Mouse (Mus musculus) MEL (cell line): Measurements from ENCODE around the gene Dnajc25. TPM values are rescaled to one million over a fixed set of nuclear protein-coding genes. Genes with fewer than 3 reads are reported as not detected.

Experiments used
- DNase-seq: peaks from one replicate; pipeline ENCODE4 v3.0.0; 2011; ENCODE audit warnings: low read depth, low spot score
- H3K27ac ChIP-seq: 2 replicates; pipeline ENCODE4 v1.5.1; 2012; ENCODE audit warnings: low read depth, mild to moderate bottlenecking, control low read depth, low read length, moderate library complexity; ENCODE audit not compliant: control insufficient read depth
- H3K27me3 ChIP-seq, 2 experiments: fragments of 150-350 bp in 1 of 2; sonication (generic) in 1 of 2; 2 replicates each; pipeline ENCODE4 v1.6.1; 2012; ENCODE audit warnings: low read length in 2 of 2, mild to moderate bottlenecking in 2 of 2, improper control_type of control experiment in 1 of 2, moderate library complexity in 1 of 2; ENCODE audit not compliant: insufficient read depth in 2 of 2, control insufficient read depth in 1 of 2
- H3K36me3 ChIP-seq, 2 experiments: 2 replicates each; pipeline ENCODE4 v1.6.1; 2012 to 2014; ENCODE audit warnings: low read length in 2 of 2, improper control_type of control experiment in 1 of 2, inconsistent platforms in 1 of 2, mild to moderate bottlenecking in 1 of 2; ENCODE audit not compliant: insufficient read depth in 2 of 2, control insufficient read depth in 1 of 2
- H3K4me1 ChIP-seq, 2 experiments: fragments of 150-350 bp in 1 of 2; sonication (generic) in 1 of 2; 2 replicates each; pipeline ENCODE4 v1.6.1; 2012; ENCODE audit warnings: low read length in 2 of 2, improper control_type of control experiment in 1 of 2, mild to moderate bottlenecking in 1 of 2; ENCODE audit not compliant: insufficient read depth in 2 of 2, control insufficient read depth in 1 of 2
- H3K4me3 ChIP-seq, 2 experiments: fragments of 150-350 bp in 1 of 2; sonication (generic) in 1 of 2; 2 replicates each; pipeline ENCODE4 v1.5.1; 2012; ENCODE audit warnings: low read depth in 2 of 2, low read length in 2 of 2, mild to moderate bottlenecking in 2 of 2, moderate library complexity in 2 of 2, control low read depth in 1 of 2, improper control_type of control experiment in 1 of 2; ENCODE audit not compliant: control insufficient read depth in 1 of 2, insufficient read depth in 1 of 2
- H3K79me2 ChIP-seq: 2 replicates; pipeline ENCODE4 v1.6.1; 2012; ENCODE audit warnings: mild to moderate bottlenecking, low read length, moderate library complexity; ENCODE audit not compliant: control insufficient read depth, poor library complexity, insufficient read depth
- H3K9ac ChIP-seq: 2 replicates; pipeline ENCODE4 v1.6.1; 2012; ENCODE audit warnings: low read depth, mild to moderate bottlenecking, control low read depth, low read length, moderate library complexity; ENCODE audit not compliant: control insufficient read depth, poor library complexity, severe bottlenecking
- H3K9me3 ChIP-seq: fragments of 150-350 bp; sonication (generic); replicated peaks from 2 replicates; pipeline ENCODE4 v1.6.1; 2012; ENCODE audit warnings: mild to moderate bottlenecking, low read length, improper control_type of control experiment, moderate library complexity; ENCODE audit not compliant: insufficient read depth
- CHD1 ChIP-seq: IDR thresholded peaks from 2 replicates; pipeline ENCODE4 v1.6.1; 2012; ENCODE audit warnings: low read depth, mild to moderate bottlenecking, inconsistent platforms, low read length, improper control_type of control experiment
- CHD2 ChIP-seq: IDR thresholded peaks from 2 replicates; pipeline ENCODE4 v1.6.1; 2011; ENCODE audit warnings: low read length, improper control_type of control experiment
- ELF1 ChIP-seq: IDR thresholded peaks from 2 replicates; pipeline ENCODE4 v1.6.1; 2014; ENCODE audit warnings: low read depth, mild to moderate bottlenecking, inconsistent platforms, low read length, improper control_type of control experiment, moderate library complexity
- ETS1 ChIP-seq: IDR thresholded peaks from 2 replicates; pipeline ENCODE4 v1.6.1; 2012; ENCODE audit warnings: low read depth, mild to moderate bottlenecking, inconsistent platforms, low read length, improper control_type of control experiment, moderate library complexity
- GABPA ChIP-seq: IDR thresholded peaks from 2 replicates; pipeline ENCODE4 v1.6.1; 2012; ENCODE audit warnings: low read depth, mild to moderate bottlenecking, inconsistent platforms, low read length, improper control_type of control experiment, moderate library complexity
- HCFC1 ChIP-seq: IDR thresholded peaks from 2 replicates; pipeline ENCODE4 v1.6.1; 2012; ENCODE audit warnings: low read depth, mild to moderate bottlenecking, inconsistent platforms, low read length, improper control_type of control experiment, moderate library complexity
- KAT2A ChIP-seq: conservative IDR thresholded peaks from 2 replicates; pipeline ENCODE4 v1.6.1; 2012; ENCODE audit warnings: low read depth, low read length, improper control_type of control experiment, inconsistent platforms
- MAFK ChIP-seq: IDR thresholded peaks from 2 replicates; pipeline ENCODE4 v1.6.1; 2011; ENCODE audit warnings: low read depth, mild to moderate bottlenecking, low read length, improper control_type of control experiment, borderline replicate concordance
- MAX ChIP-seq: IDR thresholded peaks from 2 replicates; pipeline ENCODE4 v1.6.1; 2011; ENCODE audit warnings: low read length, improper control_type of control experiment
- MAZ ChIP-seq: IDR thresholded peaks from 2 replicates; pipeline ENCODE4 v1.6.1; 2012; ENCODE audit warnings: low read depth, mild to moderate bottlenecking, inconsistent platforms, low read length, improper control_type of control experiment
- MEF2A ChIP-seq: IDR thresholded peaks from 2 replicates; pipeline ENCODE4 v1.6.1; 2014; ENCODE audit warnings: low read depth, mild to moderate bottlenecking, inconsistent platforms, low read length, improper control_type of control experiment; ENCODE audit not compliant: poor library complexity, insufficient replicate concordance, severe bottlenecking; ENCODE audit errors: extremely low read depth
- MYB ChIP-seq: IDR thresholded peaks from 2 replicates; pipeline ENCODE4 v1.6.1; 2011; ENCODE audit warnings: mild to moderate bottlenecking, low read depth, low read length, improper control_type of control experiment
- NELFE ChIP-seq: IDR thresholded peaks from 2 replicates; pipeline ENCODE4 v1.6.1; 2011; ENCODE audit warnings: low read depth, low read length, improper control_type of control experiment
- NRF1 ChIP-seq: IDR thresholded peaks from 2 replicates; pipeline ENCODE4 v1.6.1; 2014; ENCODE audit warnings: low read depth, mild to moderate bottlenecking, inconsistent platforms, low read length, improper control_type of control experiment, moderate library complexity; ENCODE audit not compliant: poor library complexity, insufficient read depth, severe bottlenecking
- POLR2A ChIP-seq, 2 experiments: IDR thresholded peaks; 2 replicates each; pipeline ENCODE4 v1.6.1; 2011 to 2012; ENCODE audit warnings: low read length in 2 of 2, mild to moderate bottlenecking in 2 of 2, control low read depth in 1 of 2, improper control_type of control experiment in 1 of 2, low read depth in 1 of 2, moderate library complexity in 1 of 2; ENCODE audit not compliant: control insufficient read depth in 1 of 2, insufficient read depth in 1 of 2, poor library complexity in 1 of 2
- POLR2AphosphoS2 ChIP-seq: IDR thresholded peaks from 2 replicates; pipeline ENCODE4 v1.6.1; 2011; ENCODE audit warnings: low read length, improper control_type of control experiment
- RAD21 ChIP-seq: IDR thresholded peaks from 2 replicates; pipeline ENCODE4 v1.6.1; 2011; ENCODE audit warnings: mild to moderate bottlenecking, low read depth, low read length, improper control_type of control experiment
- RCOR1 ChIP-seq: IDR thresholded peaks from 2 replicates; pipeline ENCODE4 v1.6.1; 2012; ENCODE audit warnings: low read depth, mild to moderate bottlenecking, inconsistent platforms, low read length, improper control_type of control experiment
- SIN3A ChIP-seq: IDR thresholded peaks from 2 replicates; pipeline ENCODE4 v1.6.1; 2012; ENCODE audit warnings: low read length, improper control_type of control experiment, inconsistent platforms
- TBP ChIP-seq: IDR thresholded peaks from 2 replicates; pipeline ENCODE4 v1.8.0; 2011; ENCODE audit warnings: low read depth, low read length, improper control_type of control experiment
- UBTF ChIP-seq: IDR thresholded peaks from 2 replicates; pipeline ENCODE4 v1.6.1; 2012; ENCODE audit warnings: low read depth, mild to moderate bottlenecking, inconsistent platforms, low read length, improper control_type of control experiment, moderate library complexity, borderline replicate concordance; ENCODE audit not compliant: insufficient read depth
- USF1 ChIP-seq: IDR thresholded peaks from 2 replicates; pipeline ENCODE4 v1.6.1; 2014; ENCODE audit warnings: low read depth, mild to moderate bottlenecking, inconsistent platforms, low read length, improper control_type of control experiment, moderate library complexity
- ZC3H11A ChIP-seq: IDR thresholded peaks from 2 replicates; pipeline ENCODE4 v1.6.1; 2012; ENCODE audit warnings: low read depth, mild to moderate bottlenecking, inconsistent platforms, low read length, improper control_type of control experiment
- ZKSCAN1 ChIP-seq: IDR thresholded peaks from 2 replicates; pipeline ENCODE4 v1.6.1; 2012; ENCODE audit warnings: low read depth, mild to moderate bottlenecking, inconsistent platforms, low read length, improper control_type of control experiment, moderate library complexity
- ZMIZ1 ChIP-seq: IDR thresholded peaks from 2 replicates; pipeline ENCODE4 v1.6.1; 2012; ENCODE audit warnings: low read depth, mild to moderate bottlenecking, inconsistent platforms, low read length, improper control_type of control experiment, moderate library complexity
- ZNF384 ChIP-seq: IDR thresholded peaks from 2 replicates; pipeline ENCODE4 v1.6.1; 2012; ENCODE audit warnings: low read depth, mild to moderate bottlenecking, inconsistent platforms, low read length, improper control_type of control experiment
- polyA plus RNA-seq, 2 experiments: library from polyadenylated mRNA; stranded (reverse) in 1 of 2; unstranded in 1 of 2; fragments of >175 nt in 1 of 2; fragments of >200 nt in 1 of 2; gene quantifications; 2 replicates each; pipeline versions ENCODE4 v1.2.1 to v1.2.4; 2012; ENCODE audit warnings: low replicate concordance in 2 of 2, low read depth in 1 of 2; ENCODE audit not compliant: insufficient read length in 2 of 2, insufficient read depth in 1 of 2, missing spikeins in 1 of 2
- total RNA-seq: library from RNA; depleted of rRNA; stranded (reverse); fragments of 300-350 nt; gene quantifications from 2 replicates; pipeline ENCODE4 v1.2.3, GENCODE M21; 2012

The Dnajc25 gene
- total and polyA plus RNA-seq, 3 experiments: 6.6 to 11.8 TPM; not detected in 1

GRCm38 (mm10) chr4:58975711-58976110, 19.2 kb upstream of the Dnajc25 start:
- no peak overlapping the region for H3K27ac ChIP-seq
- peaks cover 2 to 3% of the 10 kb centered on the region in 2 experiments; a peak in 2 of 4 replicates for H3K4me1 ChIP-seq
- H3K36me3 ChIP-seq: peaks cover 0 to 4% of the 10 kb centered on the region in 2 experiments; a peak in 3 of 4 replicates
- no peaks in the 10 kb centered on the region for H3K27me3 ChIP-seq
- no peaks in the 10 kb centered on the region for H3K9me3 ChIP-seq
- H3K4me3 ChIP-seq: no peak overlapping the region
- TF ChIP-seq MAX (no peak), USF1 (no peak), MYB (no peak)
- DNase-seq: no peak
- H3K9ac ChIP-seq: no peak overlapping the region
- H3K79me2 ChIP-seq: no peaks in the 10 kb centered on the region

DNA sequence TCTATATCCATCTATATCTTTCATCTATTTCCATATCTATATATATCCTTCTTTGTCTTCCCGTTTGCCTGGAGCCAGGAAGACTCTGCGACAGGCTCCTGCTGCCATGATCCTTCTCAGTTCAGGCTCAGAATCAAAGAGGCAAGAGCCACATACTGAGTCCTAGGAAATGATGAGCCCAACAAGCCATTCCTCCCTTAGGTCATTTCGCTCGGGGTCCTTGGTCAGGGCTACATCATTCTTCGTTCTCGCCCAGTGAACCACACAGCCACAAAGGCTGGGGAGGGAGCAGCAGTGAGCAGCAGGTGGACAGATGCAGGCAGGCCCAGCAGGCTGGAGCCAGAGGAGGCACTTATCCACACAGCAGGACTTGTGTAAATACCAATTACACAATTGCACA, 13.4 kb upstream of the Dnajc25 start:
- no peaks in the 10 kb centered on the region for H3K27me3 ChIP-seq
- H3K9ac ChIP-seq: no peak overlapping the region
- no peak for TF ChIP-seq POLR2A (IDR thresholded peaks at IDR 0.05; ENCODE audit: control insufficient read depth in 1 of 2, insufficient read depth in 1 of 2, low read depth in 1 of 2, low read length in 2 of 2, poor library complexity in 1 of 2)
- TF ChIP-seq HCFC1: no peak
- no peak for TF ChIP-seq GABPA
- no peak for TF ChIP-seq ZMIZ1
- TF ChIP-seq UBTF: no peak
- no peak for TF ChIP-seq ETS1
- TF ChIP-seq SIN3A: no peak
- TF ChIP-seq KAT2A: no peak
- TF ChIP-seq CHD1: no peak
- no peak for TF ChIP-seq ZNF384
- no peak for TF ChIP-seq MAZ
- no peak for TF ChIP-seq TBP
- TF ChIP-seq, all 39 proteins: peak for 0
- H3K4me3 ChIP-seq: no peak overlapping the region
- DNase-seq: no peak
- H3K79me2 ChIP-seq: no peaks in the 10 kb centered on the region; the same call in 1 of the 2 replicates
- no peaks in the 10 kb centered on the region for H3K9me3 ChIP-seq
- no peak overlapping the region for H3K27ac ChIP-seq
- H3K36me3 ChIP-seq: peaks cover 0 to 7% of the 10 kb centered on the region in 2 experiments; a peak in 3 of 4 replicates
- H3K4me1 ChIP-seq: peaks cover 0 to 4% of the 10 kb centered on the region in 2 experiments; a peak in 3 of 4 replicates

DNA sequence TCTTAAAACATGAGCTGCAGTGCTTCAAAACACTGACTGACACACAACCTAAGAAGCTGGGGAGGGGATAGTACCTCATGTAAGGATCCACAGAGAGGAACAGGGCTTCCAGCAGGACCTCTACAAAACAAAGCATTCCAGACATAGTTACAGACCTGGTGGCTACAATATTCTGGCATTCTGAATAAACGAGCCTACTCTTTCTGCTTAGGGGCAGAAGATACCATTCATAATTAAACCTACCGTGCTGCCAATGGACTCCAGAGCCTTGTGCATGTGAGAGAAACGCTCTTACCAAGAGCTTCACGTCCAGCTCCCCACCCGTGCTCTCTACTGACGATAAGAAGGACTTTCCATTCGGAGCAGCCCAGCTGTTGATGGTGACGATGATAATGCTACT, 12.1 kb upstream of the Dnajc25 start:
- no peak for DNase-seq
- no peak overlapping the region for H3K9ac ChIP-seq
- no peaks in the 10 kb centered on the region for H3K9me3 ChIP-seq
- no peaks in the 10 kb centered on the region for H3K27me3 ChIP-seq
- H3K27ac ChIP-seq: no peak overlapping the region
- peaks cover 0 to 7% of the 10 kb centered on the region in 2 experiments; a peak in 3 of 4 replicates for H3K36me3 ChIP-seq
- H3K4me3 ChIP-seq: no peak overlapping the region
- peaks cover 0 to 4% of the 10 kb centered on the region in 2 experiments; a peak in 3 of 4 replicates for H3K4me1 ChIP-seq
- no peaks in the 10 kb centered on the region; the same call in 1 of the 2 replicates for H3K79me2 ChIP-seq
- TF ChIP-seq ZNF384 (no peak), ZC3H11A (no peak), GABPA (no peak), MEF2A (no peak), POLR2A (IDR thresholded peaks at IDR 0.05; ENCODE audit: control insufficient read depth in 1 of 2, insufficient read depth in 1 of 2, low read depth in 1 of 2, low read length in 2 of 2, poor library complexity in 1 of 2) (no peak), RAD21 (no peak), NRF1 (no peak), RCOR1 (no peak), KAT2A (no peak), POLR2AphosphoS2 (no peak), MAFK (no peak), ELF1 (no peak), CHD2 (no peak), NELFE (no peak), ZKSCAN1 (no peak), CHD1 (no peak)
